Mouse (Mus musculus) kidney, adult 2 months (tissue): ENCODE results near the gene Alg9.
A peak's percentile ranks its signal among the peaks of the same experiment; 100 is the strongest.

Experiments
- CTCF ChIP-seq: fragments of 200-500 bp; conservative IDR thresholded peaks from 2 replicates; pipeline ENCODE4 v1.5.1; 2011; ENCODE audit warnings: low read depth, mild to moderate bottlenecking, control low read depth, low read length, moderate library complexity, mixed read lengths; ENCODE audit not compliant: insufficient read depth, insufficient read length
- POLR2A ChIP-seq: fragments of 200-500 bp; IDR thresholded peaks from one replicate; pipeline ENCODE4 v1.6.1; 2011; ENCODE audit warnings: low read depth, low read length, control low read depth

- TF ChIP-seq CTCF (peak; percentile 55), POLR2A (no peak)
Observed at GRCm38 (mm10) chr9:50782155-50782554, 7.3 kb downstream of the Alg9 start.
